Mouse (Mus musculus) cerebellum, adult 11-12 months (tissue): ENCODE data around the gene Polr2j.

ENCODE experiments used
- DNase-seq: peaks from one replicate; pipeline ENCODE4 v3.0.0; 2022

The Polr2j gene

DNA sequence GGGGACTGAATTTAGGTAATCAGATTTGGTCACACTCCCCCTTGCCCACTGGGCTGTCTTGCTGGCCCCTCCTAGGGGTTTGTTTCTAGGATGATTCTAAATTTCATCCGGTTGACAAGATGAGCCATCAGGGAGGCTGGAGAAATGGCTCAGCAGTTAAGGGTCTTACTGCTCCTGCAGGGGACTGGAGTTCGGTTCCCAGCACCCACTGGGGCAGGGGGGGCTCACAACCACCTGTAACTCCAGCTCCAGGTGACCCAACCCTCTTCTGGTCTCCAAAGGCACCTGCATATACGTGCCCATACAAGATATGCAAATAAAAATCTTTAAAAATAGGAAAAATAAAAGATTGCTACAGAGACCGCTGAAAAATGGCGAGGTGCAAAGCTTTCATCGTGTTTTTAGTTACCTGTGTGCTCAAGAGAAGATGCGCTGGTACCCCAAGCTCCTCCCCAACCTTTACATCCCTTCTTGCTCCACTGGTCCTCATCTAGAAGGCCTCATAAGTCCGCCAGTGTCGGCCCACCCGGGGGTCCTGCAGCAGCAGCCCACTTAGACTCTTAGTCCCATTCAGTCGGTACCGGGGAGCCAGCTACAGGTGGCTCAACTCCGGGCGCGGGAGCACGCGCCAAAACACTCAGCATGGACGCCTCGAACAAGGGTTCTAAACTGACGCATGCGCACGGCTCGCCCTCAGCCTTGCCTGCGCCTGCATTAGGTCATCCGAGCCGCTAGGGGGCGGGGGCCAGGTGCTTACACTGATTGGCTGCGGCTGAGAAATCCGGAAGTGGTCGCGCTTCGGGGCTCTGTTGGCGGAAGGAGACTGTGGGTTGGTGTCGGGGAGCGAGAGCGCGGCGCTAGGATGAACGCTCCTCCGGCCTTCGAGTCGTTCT lies at the start of gene Polr2j:
TSS of gene Polr2j (plus strand) at position 741 of the 893 bp plus-strand sequence.
- peak; percentile 95 for DNase-seq

DNA sequence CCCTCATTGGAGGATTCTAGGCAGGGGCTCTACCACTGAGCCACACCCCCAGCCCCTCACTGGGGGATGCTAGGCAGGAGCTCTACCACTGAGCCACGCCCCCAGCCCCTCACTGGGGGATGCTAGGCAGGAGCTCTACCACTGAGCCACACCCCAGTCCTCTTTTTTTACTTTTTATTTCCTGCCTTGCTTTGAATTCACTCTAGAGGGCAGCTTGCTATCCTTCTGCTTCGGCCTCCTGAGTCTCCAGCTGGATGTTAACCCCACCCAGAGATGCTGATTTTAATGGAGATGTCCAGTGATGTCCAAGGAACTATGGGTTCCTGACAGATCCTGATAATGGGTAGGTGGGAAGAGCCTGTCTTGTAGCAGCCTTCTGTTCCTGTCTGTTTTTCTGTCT lies 47.0 kb upstream of the Polr2j start:
- DNase-seq = no peak

DNA sequence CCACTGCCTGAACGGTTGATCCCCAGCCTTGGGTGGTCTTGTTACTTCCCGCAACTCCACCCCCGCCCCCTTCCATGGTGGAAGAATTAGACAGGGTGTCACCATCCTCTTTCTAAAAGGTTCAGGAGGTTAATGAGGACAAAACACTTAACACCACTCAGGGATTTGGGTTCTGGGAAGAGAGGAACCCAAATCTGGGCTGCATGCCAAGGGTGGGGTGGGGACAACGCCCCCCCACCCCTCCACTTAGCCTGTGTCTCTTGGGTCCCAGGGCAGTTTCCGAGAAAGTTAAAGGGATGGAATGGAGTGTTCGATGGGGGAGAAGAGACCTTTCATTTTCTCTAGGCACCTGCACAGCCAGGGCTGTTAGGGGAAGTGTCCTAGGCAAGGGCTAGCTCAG lies 43.4 kb upstream of the Polr2j start:
- DNase-seq = no peak

DNA sequence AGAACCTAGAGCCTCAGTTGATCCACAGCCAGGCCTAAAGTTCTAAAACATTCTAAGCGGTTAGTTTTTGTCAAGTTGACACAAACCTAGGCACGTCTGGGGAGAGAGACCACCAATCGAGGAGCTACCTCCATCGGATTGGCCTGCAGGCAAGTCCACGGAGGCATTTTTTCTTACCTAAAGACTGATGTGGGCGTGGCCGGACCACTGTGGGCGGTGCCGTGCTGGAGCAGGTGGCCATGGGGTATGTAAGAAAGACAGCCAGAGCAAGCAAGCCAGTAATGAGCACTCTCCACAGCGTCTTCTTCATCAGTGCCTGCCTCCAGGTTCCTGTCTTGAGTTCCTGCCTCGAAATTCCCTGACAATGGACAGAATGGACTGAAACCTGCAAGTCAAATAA lies 42.9 kb upstream of the Polr2j start:
- DNase-seq = no peak

DNA sequence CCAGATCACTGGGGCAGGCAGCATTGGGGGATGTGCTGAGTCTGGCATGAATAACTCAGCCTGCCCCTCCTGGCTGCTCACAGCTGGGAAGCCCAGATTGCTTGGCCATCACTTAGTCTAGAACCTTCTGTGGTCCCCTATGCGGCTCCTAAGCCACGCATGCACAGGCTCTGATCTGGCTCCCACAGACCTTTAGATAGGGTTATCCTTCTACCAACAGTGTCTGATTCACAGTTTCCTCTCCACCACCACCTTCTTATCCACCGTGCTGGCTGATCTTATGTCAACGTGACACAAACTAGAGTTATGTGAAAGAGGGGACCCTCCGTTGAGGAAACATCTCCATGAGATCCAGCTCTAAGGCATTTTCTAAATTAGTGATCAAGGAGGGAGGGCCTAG lies 41.4 kb upstream of the Polr2j start:
- DNase-seq = no peak

DNA sequence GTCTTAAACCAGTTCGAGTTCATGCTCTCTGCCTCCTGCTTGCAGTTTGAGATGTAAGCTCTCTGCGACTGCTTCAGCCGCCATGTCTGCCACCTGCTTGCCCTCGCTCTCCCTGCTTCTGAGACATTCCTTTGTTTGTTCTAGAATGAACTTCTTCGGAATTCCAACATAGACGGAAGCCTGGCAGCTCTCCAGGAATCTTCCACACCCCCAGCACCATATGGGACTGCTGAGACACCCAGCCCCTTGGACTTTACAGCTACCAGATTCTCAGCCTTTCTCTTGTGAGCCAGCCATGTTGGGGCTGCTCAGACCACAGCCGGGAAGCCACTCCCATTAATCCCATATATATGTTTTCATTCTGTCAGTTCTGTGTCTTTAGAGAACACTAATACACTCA lies 40.1 kb upstream of the Polr2j start:
- DNase-seq = no peak

DNA sequence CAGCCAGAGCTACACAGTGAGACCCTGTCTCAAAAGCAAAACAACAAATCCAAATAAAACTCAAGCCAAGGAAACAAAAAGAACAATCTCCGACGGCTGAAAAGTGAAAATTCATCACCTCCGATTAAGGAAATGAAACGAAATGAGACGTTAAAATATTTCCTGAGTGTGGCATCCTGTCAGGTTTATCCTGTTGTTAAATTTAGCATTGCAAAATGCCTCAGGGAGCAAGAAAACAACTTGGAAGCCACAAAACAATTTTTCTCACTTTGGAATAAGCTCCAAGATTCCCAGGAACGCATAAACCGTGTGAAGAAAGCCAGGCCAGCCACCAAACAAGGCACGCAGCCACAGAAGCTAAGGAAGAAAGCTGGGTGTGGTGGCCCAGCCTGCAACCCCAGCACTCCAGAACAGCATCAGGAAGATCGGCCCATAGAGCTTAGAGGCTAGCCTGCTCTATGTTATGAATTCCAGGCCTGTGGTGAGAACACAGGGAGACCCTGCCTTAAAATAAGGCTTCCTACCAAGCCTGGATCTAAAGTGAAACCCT lies 39.4 kb upstream of the Polr2j start:
- no peak for DNase-seq

DNA sequence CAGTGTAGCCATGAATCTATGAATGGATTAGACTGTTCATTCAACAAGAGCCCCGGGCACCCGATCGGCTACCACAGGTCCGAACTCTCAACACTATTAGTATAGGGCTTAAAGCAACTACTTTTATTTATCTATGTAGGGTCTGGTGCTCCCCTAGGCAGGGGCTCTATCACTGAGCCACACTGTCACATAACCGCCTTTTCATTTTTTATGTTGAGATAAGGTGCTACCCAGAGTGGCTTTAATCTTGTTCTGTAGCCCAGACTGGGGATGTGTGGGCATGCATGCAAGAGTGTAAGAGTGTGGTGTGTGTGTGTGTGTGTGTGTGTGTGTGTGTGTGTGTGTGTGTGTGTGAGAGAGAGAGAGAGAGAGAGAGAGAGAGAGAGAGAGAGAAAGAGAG lies 38.3 kb upstream of the Polr2j start:
- no peak for DNase-seq

DNA sequence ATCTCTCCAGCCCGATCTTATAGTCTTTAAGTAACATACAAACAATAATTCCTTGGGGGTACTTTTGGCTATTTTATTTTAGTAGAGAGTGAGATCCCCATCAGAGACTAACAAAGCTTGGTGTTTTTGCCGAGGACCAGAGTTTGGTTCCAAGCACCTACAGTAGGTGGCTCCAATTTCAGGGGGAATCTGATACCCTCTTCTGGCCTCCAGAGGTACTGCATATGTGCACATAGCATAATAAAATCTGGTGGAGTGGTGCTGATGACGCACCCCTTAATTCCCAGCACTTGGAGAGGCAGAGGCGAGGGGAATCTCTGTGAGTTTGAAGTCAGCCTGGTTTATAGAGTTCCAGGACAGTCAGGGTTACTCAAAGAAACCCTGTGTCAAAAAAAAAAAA lies 34.1 kb upstream of the Polr2j start:
- no peak for DNase-seq

DNA sequence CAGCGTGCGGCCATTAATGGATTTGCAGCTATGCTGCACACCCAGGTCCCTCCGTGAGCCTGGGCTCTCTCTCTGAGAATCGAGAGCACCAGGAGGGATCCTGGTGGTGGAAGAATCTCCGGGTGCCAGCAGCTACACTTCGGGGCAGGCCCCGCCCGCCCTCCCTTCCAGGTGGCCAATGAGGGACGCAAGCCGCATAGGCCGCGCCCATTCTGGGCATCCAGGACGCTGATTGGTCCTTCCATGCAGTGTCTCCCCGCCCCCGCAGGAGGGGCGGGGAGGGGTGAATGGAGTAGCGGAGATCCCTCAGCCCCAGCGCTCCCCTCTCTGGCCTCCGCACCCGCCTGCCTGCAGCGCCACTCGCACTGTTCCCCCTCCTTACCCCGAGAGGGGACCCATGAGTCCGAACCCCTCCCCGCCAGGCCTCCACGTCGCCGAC lies 32.7 kb upstream of the Polr2j start, which contains the start of gene Rasa4:
TSS of gene Rasa4 (plus strand) at position 248 of the 439 bp plus-strand sequence.
- peak; percentile 94 for DNase-seq

DNA sequence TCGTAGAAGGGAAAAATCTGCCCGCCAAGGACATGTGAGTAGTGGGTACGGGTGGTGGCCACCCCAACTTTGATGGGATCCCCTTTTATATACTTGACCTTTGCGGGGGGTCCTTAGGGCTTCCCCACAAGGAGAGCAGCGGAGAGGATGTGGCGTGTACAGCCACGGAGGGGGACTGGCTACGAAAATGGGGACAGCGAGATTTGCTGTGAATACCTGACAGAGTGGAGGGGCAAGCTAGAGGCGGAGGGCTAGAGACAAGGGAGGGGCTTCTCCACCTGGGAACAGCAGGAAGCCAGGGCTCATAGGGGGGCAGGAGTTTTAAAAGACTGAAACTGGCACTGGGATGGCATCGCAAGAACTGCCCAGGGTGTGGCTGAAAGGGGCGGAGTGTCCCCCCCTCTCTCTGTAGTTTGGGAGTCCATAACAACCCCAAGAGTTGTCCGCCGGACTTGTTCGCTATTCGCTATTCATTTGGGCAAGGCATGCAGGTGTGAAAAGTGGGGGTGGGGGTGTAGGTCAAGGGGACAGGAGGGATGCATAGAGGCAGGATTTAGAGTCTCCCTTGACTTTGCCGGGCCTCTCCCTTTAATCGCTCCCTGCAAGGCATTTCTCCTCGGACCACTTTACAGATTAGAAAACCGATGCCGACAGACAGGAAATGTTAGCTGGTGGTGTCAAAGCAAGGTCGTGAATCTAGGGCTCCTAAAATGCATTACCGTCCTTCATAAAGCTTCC lies 32.1 kb upstream of the Polr2j start:
- no peak for DNase-seq

DNA sequence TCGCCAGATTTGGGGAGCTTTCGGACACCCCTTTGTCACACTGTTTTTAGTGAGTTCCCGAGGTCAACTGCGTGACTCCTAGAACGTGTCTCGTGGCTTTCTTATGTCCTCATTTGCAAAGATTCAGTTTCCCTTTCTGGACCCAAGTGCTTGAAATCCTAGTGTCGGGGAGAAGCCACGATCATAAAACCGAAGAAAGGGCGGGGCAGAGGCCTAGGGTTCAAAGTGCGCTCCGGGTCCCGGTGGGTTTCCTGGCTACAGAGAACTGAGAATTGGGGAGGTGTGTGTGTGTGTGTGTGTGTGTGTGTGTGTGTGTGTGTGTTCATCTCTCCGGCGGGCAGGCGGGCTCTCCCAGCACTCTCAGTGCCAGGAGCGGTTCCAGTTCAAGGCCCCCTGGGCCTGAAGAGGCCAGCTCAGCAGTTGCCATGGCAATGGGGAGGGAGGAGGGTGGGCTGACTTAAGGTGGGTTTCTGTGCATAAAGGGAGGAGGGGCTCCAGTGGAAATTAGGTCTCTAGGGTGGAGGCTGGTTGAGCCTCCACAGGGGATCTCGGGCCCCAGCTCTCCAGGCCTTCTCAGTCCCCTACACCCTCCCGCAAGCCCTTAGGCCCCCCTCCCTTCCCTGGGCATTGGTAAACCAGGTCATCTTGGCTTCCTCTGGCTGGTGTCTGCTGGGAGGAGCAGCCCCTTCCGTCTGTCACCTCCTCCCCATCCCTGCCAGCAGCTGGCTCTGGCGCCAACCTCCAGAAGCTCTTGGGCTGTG lies 31.4 kb upstream of the Polr2j start:
- DNase-seq = peak; percentile 82

DNA sequence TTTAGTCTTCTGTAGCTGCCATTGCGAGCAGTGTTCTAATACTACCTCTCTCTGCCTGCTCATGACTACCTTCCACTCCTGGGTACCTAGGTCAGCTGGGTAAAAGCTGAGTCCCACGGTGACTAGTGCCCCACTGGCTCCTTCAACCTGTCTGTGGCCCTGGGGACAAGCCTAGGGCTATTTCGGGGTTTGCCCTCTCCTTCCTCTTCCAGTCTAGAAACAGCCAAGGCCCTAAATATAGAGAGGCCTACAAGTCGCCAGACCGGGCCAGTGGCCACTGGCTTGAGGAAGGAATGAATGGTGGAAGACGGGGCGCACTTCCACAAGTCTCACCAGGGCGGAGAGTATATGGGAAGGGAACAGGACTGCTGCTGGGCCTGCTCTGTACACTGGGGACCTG lies 30.1 kb upstream of the Polr2j start:
- no peak for DNase-seq

DNA sequence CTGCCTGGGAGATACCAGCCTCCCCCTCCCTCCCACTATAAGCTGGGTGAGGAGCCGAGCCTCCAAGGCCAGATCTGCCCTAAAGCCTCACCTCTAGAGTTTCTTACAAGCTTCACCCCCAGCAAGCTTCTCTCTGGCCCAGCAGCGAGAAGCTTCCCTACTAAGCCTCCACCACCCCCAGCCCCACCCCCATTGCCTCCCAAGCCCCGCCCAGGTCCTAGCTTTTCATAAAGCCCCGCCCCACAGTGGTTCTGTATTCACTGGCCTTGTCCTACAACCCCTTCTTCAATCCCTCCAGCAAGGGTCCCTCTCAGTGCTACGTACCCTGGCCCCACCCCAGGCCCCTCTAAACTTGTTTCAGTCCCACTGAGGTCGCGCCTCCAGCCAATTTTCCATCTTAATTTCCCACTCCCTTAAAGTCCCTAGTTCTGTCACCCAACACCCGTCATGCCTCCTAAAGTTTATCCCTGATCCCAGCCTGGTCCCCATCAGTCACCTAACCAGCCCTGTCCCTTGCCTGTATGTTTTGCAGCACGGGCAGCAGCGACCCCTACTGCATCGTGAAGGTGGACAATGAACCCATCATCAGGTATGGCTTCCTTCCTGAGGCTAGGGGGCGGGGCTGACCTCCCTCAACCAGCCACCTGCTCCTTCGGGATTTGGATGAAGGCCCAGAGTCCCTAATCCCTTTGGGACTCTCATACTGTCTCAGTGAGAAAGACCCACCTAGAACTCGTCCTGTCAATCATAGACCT lies 27.4 kb upstream of the Polr2j start:
- DNase-seq = no peak

DNA sequence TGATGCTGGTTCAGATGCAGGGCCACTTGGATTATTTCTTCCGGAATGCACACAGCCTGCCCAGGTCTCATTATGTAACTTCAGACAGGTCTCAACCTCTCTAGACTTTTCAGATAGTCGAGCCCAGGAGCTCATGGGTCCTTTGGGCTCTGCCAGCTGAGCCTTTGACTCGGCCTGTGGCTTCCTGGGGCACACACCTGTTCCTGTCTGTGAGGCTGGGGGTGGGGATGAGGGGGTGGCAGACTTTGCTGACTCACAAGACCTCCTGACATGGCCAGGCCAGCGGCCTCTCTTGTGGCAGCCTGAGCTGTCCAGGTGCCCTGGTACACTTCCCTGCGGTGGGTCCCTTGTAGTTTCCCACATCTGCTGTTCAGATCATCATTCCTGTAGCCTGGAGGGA lies 24.5 kb upstream of the Polr2j start:
- DNase-seq = no peak

DNA sequence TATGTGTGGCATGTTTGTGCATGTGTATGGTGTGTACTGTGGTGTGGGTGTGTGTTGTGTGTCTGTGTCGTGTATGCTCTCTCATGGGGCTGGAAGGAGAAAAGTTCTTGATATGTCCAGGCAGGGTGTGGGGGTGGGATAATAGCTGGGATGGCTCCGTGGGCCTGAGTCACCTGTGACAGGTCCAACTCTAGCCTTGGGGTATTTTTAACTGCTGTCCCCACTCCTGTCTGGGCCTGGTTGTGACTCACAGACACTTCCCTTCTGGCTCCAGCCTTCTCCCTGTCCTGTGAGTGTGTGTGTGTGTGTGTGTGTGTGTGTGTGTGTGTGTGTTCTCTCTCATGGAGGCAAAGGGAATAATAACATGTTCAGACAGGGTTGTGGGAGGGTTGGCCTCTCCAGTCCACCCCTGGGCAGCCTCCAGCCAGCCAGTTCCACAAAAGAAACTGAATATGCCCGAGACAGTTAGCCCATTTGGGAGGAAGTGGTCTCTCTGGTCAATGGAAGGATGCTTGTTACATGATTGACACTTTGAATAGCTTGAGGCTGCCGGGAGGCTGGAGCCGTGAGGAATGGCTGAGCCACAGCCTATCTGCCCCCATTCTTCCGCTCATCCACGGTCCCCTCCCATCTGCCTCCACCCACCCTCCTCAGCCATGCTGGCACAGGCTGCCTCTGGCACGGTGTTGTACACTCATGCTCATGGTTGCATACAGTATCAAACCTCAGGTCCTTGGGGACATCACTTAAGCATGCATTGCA lies 22.0 kb upstream of the Polr2j start:
- no peak for DNase-seq

DNA sequence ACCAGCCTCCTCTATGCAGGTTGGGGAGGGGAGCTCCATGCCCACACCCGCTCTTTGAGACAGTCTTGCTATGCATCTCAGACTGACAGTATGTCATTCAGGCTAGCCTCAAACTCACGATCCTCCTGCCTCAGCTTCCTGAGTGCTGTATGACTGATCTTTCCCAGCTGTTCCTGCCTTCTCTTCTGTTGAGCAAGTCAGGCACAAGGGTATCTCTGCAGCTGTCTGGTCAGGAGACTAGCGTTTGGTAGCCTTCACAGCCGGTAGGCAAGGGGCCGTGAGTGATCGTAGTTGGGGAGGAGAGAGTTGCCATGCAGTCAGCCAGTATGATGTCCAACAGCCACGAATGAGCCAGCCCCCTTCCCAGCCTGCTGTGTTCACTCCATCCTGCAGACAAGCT lies 21.3 kb upstream of the Polr2j start:
- DNase-seq = no peak

DNA sequence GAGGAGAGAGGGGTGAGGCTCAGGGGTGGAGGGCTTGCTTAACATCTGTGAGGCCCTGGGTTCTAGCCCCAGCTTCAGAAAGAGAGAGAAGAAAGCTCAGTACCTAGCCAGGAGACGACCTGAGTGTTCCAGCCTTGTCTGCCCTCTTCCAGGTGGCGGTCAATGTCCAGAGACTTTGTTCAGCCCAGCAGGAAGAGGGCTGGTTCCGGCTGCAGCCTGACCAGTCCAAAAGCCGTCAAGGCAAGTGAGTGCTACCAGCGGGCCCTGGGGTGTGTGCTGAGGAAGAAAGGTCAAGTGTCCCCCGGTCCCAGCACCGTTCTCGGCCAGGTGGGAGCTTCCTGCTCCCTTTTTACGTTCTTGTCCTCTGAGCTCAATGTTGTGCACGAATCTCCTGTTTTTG lies 17.9 kb upstream of the Polr2j start:
- no peak for DNase-seq

DNA sequence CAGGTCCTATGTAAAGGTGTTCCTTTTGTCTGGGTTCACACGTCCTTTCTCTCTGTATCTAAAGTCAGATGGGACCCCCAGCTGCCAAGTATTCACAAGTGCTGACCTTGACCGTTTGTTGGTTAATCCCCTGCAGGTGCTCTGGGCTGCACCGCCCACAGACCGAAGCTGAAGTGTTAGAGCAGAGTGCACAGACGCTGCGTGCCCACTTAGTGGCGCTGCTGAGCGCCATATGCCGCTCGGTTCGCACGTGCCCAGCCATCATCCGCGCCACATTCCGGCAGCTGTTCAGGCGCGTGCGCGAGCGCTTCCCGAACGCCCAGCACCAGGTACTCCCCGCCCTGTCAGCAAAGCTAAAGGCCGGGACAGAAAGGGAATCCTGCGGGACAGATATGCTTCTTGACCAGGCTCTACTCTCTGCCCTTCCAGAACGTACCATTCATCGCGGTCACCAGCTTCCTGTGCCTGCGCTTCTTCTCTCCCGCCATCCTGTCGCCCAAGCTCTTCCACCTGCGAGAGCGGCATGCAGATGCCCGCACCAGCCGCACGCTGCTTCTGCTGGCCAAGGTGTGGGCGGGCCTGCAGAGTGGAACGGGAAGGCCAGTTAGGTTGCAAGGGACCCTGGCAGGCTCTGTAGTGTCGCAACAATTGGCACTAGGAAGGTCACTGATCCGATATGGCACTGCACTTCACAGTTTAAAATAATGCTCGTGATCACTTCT lies 14.2 kb upstream of the Polr2j start:
- DNase-seq = peak; percentile 78

DNA sequence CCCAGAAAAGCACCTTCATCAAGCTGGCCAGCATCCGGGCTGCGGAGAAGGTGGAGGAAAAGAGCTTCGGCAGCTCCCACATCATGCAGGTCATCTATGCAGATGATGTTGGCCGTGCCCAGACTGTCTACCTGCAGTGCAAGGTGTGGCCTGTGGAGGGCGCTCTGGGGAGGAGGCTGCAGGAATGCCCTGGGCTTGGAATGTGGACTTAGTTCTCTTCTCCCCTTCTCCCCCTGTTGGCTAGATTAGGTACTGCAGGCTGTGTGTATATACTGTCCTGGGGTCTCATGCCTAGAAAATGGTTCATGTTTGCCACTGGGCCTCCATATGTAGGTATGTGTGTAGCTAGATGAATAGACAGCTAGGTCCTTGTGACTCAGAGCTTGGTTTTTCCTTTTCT lies 11.9 kb upstream of the Polr2j start:
- DNase-seq = no peak

DNA sequence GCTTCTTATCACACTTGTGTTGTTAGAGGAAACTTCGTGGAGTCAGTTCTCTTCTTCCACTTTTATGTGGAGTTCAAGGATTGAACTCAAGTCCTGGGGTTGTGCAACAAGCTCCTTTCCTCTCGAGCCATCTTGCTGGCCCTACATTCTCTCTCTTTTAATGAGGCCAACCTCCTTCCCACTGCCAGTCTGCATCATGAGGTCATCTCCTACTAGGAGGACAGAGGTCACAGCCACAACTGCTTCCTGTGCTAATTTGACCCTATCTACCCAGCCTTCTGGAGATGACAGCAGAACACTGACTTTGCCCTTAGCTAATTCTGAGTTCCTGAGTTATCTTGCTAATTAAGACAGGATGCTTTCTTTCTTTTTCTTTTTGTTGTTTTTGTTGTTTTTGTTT lies 7.9 kb upstream of the Polr2j start:
- DNase-seq = no peak
